Mouse (Mus musculus) liver, postnatal 0 days (tissue): ENCODE results near the gene Cpped1.

Experiments used
- CTCF ChIP-seq: sonication (generic); IDR thresholded peaks from 2 replicates; pipeline ENCODE4 v1.5.1; 2016; ENCODE audit warnings: antibody characterized with exemption, low read depth
- EP300 ChIP-seq: IDR thresholded peaks from 2 replicates; pipeline ENCODE4 v1.6.1; 2016; ENCODE audit warnings: antibody characterized with exemption, low read depth, mild to moderate bottlenecking

DNA sequence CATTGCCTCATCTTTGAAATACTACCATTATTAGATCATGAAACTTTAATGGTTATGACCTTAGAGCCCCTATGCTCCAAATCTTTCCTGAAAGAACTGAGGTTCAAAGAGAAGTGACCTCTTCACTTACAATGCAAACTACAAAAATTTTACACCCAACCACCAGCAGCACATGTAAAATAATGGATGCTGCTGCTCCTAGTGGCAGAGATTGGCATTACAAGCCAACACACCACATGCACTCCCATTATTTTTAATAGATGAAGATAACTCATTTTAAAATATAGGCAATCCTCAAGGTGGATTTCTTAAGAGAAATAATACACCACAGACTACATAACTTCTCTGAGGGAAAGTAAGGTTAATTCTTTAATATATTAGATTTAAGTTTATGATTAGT is 31.2 kb upstream of the Cpped1 start:
- TF ChIP-seq EP300 (no peak), CTCF (peak; percentile 80)
